Mouse (Mus musculus): ENCODE data around the gene Ttc32. TPM values are rescaled to one million over a fixed set of nuclear protein-coding genes. Genes with fewer than 3 reads are reported as not detected.

Gene Ttc32
- total and polyA plus RNA-seq, 3 experiments, result 13.8 to 15.3 (median 14.5) TPM

GRCm38 (mm10) chr12:9046674-9047073, 16.9 kb downstream of the Ttc32 start:
- no peak for DNase-seq

- no peak for DNase-seq
Measured at GRCm38 (mm10) chr12:9048090-9048489, 18.3 kb downstream of the Ttc32 start.

- DNase-seq, result no peak
Measured at GRCm38 (mm10) chr12:9050824-9051223, 21.0 kb downstream of the Ttc32 start.

- peak; percentile 75 for DNase-seq
Measured at GRCm38 (mm10) chr12:9052075-9052829, 22.5 kb downstream of the Ttc32 start.

- no peak for DNase-seq
Measured at GRCm38 (mm10) chr12:9053345-9053744, 23.5 kb downstream of the Ttc32 start.

- peak; percentile 21 for DNase-seq
Measured at GRCm38 (mm10) chr12:9054012-9054411, 24.2 kb downstream of the Ttc32 start.

- no peak for DNase-seq
Measured at GRCm38 (mm10) chr12:9055269-9055668, 25.5 kb downstream of the Ttc32 start.

- DNase-seq, result no peak
Measured at GRCm38 (mm10) chr12:9059502-9059901, 29.7 kb downstream of the Ttc32 start.

GRCm38 (mm10) chr12:9059965-9060364, 30.2 kb downstream of the Ttc32 start:
- no peak for DNase-seq

- no peak for DNase-seq
Measured at GRCm38 (mm10) chr12:9063611-9064010, 33.8 kb downstream of the Ttc32 start.

- DNase-seq, result no peak
Measured at GRCm38 (mm10) chr12:9071058-9071457, 41.3 kb downstream of the Ttc32 start.

GRCm38 (mm10) chr12:9071493-9071892, 41.7 kb downstream of the Ttc32 start:
- no peak for DNase-seq

GRCm38 (mm10) chr12:9077554-9078125, 47.8 kb downstream of the Ttc32 start:
- no peak for DNase-seq

- DNase-seq, result no peak
Measured at GRCm38 (mm10) chr12:9090226-9090625, 60.4 kb downstream of the Ttc32 start.

Other genes starting within 250 kb of the Ttc32 start
- 100 to 1,000 TPM; 500 to 622 TPM for gene Laptm4a, start 108.3 kb upstream of the Ttc32 start, total RNA-seq (2021)
- gene Laptm4a, start 108.3 kb upstream of the Ttc32 start, polyA plus RNA-seq (2012; rRNA removed), result 243 and 281 TPM in 2 replicates
- not detected for gene Matn3, start 82.1 kb upstream of the Ttc32 start, total RNA-seq (2021)
- gene Matn3, start 82.1 kb upstream of the Ttc32 start, polyA plus RNA-seq (2012; rRNA removed), result not detected in 2 replicates
- 10 to 100 TPM in 1 of 2 experiments, 1 to 10 TPM in 1; 9.0 to 23.1 TPM for gene Wdr35, start 56.1 kb upstream of the Ttc32 start, total RNA-seq (2021)
- 0.75 and 1.0 TPM in 2 replicates for gene Wdr35, start 56.1 kb upstream of the Ttc32 start, polyA plus RNA-seq (2012; rRNA removed)